Mouse (Mus musculus): ENCODE measurements around the gene Hnf1a. TPM values are rescaled to one million over a fixed set of nuclear protein-coding genes. Genes with fewer than 3 reads are reported as not detected.

Hnf1a gene
- polyA plus RNA-seq, 1 experiment from 2014 or later, result 0.06 TPM

DNA sequence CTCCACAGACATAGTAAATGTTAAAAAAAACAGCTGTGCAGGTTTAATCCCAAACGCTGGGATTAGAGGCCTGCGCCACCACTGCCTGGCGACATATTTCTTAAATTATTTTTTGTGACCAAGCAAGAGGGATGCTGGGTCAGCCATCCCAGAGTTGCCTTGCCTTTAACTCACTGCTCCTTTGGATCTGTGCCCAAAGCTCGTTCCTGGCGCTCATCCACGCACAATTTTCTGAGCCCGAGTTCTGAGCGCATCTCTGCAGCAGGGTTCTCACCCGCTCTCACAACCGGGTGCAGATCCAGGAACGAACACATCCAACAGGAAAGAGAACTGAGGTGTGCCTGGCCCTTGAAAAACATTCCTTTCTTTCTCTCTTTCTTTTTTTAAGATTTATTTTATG, 7.6 kb upstream of the Hnf1a start:
- Histone ChIP-seq H3K9me3 (replicated peaks) (no peaks in the 10 kb centered on the region), H3K27me3 (no peaks in the 10 kb centered on the region; the same call in 1 of the 2 replicates), H3K27ac (no peak overlapping the region), H3K9ac (no peak overlapping the region), H3K36me3 (ENCODE audit: poor library complexity, severe bottlenecking) (no peaks in the 10 kb centered on the region), H3K4me2 (no peak overlapping the region), H3K4me3 (no peak overlapping the region), H3K4me1 (peaks cover 15% of the 10 kb centered on the region)
- 63% methylated on average over 11 of the region's 11 CpGs for WGBS
- no peak for ATAC-seq

GRCm38 (mm10) chr5:114976935-114977334, 6.0 kb upstream of the Hnf1a start:
- no peak for ATAC-seq
- peaks cover 15% of the 10 kb centered on the region for H3K4me1 ChIP-seq
- H3K27ac ChIP-seq, result no peak overlapping the region
- no peak overlapping the region for H3K9ac ChIP-seq
- H3K36me3 ChIP-seq (ENCODE audit: poor library complexity, severe bottlenecking), result no peaks in the 10 kb centered on the region
- H3K4me2 ChIP-seq, result no peak overlapping the region
- H3K4me3 ChIP-seq, result no peak overlapping the region
- H3K27me3 ChIP-seq, result no peaks in the 10 kb centered on the region; the same call in 1 of the 2 replicates
- H3K9me3 ChIP-seq (replicated peaks), result no peaks in the 10 kb centered on the region

- Histone ChIP-seq H3K4me1 (0 out of 2 replicates have a peak, but pooled peaks cover 5% of the 10 kb centered on the region), H3K4me3 (no peak overlapping the region), H3K36me3 (ENCODE audit: poor library complexity, severe bottlenecking) (no peaks in the 10 kb centered on the region), H3K9ac (no peak overlapping the region), H3K27me3 (no peaks in the 10 kb centered on the region), H3K4me2 (no peak overlapping the region), H3K27ac (no peak overlapping the region), H3K9me3 (replicated peaks) (no peaks in the 10 kb centered on the region)
- ATAC-seq, result no peak
- WGBS, result 78% methylated on average over 8 of the region's 8 CpGs
Observed at GRCm38 (mm10) chr5:114973131-114973530, 2.2 kb upstream of the Hnf1a start.

DNA sequence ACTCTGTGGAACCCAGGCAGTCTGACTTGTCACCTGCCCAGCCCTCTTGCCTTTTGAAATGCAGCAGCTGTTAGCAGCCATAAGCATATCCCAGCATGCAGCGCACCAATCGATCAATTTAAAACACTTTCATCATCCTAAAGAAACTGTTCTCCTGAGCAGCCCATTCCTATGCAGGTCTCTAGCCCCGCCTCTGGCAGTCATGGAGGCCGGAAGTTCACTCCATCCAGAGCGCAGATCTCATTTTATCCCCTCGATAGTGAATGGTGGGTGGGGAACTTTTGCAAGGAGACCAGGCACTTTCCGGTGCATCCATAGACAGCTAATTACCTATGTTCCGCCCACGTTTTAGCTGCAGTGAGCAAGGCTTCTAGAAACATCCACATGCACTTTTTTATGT, 1.3 kb upstream of the Hnf1a start:
- H3K4me3 ChIP-seq, result no peak overlapping the region
- no peaks in the 10 kb centered on the region for H3K27me3 ChIP-seq
- H3K4me2 ChIP-seq, result no peak overlapping the region
- no peak overlapping the region for H3K9ac ChIP-seq
- H3K27ac ChIP-seq, result no peak overlapping the region
- no peaks in the 10 kb centered on the region for H3K9me3 ChIP-seq (replicated peaks)
- ATAC-seq, result no peak
- 85% methylated on average over 9 of the region's 9 CpGs for WGBS
- 0 out of 2 replicates have a peak, but pooled peaks cover 5% of the 10 kb centered on the region for H3K4me1 ChIP-seq
- no peaks in the 10 kb centered on the region for H3K36me3 ChIP-seq (ENCODE audit: poor library complexity, severe bottlenecking)

DNA sequence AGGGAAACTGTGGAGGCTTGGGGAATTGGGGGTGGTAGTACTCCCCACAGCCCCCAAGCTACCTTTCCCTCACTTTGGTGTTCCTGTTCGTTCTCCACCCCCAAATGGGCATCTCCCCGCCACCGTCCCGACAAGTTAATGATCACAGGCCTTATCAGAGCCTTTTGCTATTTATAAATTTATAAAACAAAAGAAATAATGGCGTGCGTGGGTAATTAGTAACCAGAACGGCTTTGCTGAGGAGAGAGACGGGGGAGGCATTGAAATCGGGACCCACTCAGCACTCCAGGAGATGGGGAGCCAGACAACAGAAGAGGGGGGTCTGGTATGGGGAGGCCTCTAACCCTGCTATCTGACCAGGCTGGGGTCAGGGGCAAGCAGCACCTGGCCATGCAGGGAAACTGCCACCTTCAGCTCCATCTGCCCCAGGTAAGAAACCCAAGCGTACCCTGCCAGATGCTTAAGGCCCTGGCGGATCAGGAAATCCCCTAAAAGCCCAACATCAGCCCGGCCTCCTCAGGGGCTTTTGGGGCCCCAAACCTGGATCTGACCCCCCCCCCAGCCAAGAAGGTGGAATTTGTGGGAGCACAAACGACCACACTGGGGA, 1.2 kb downstream of the Hnf1a start:
- Histone ChIP-seq H3K36me3 (ENCODE audit: poor library complexity, severe bottlenecking) (no peaks in the 10 kb centered on the region), H3K9me3 (replicated peaks) (no peaks in the 10 kb centered on the region)
- WGBS, result 44% methylated on average over 13 of the region's 13 CpGs

DNA sequence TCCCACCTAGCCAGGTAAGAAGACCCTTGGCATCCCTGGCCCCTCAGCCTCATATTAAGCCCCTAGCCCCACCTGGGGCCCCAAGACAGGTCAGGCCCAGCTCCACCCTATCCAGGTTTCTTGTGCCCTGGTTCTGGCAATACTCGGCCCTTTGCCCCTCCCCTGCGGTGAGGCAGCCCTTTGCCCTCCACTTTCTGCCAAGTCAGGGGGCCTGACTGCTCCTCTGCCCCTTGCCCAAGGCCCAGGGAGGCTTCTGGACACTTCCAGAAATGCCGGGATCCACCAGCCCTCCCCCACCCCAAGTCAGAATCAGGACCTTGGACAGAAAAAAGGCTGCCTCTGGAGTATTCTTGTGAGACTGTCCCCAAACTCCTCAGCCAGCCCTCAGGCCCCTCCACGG, 1.8 kb downstream of the Hnf1a start:
- no peaks in the 10 kb centered on the region for H3K36me3 ChIP-seq (ENCODE audit: poor library complexity, severe bottlenecking)
- H3K4me3 ChIP-seq, result no peak overlapping the region
- H3K9ac ChIP-seq, result no peak overlapping the region
- H3K4me1 ChIP-seq, result 0 out of 2 replicates have a peak, but pooled peaks cover 5% of the 10 kb centered on the region
- no peak overlapping the region for H3K4me2 ChIP-seq
- H3K9me3 ChIP-seq (replicated peaks), result no peaks in the 10 kb centered on the region
- 14% methylated on average over 4 of the region's 4 CpGs for WGBS
- no peaks in the 10 kb centered on the region for H3K27me3 ChIP-seq
- no peak for ATAC-seq
- H3K27ac ChIP-seq, result no peak overlapping the region

More for the DNA sequence above, 1.2 kb downstream of the Hnf1a start:
- ATAC-seq, result no peak
- H3K4me2 ChIP-seq, result no peak overlapping the region
- no peaks in the 10 kb centered on the region for H3K27me3 ChIP-seq
- H3K9ac ChIP-seq, result no peak overlapping the region
- 0 out of 2 replicates have a peak, but pooled peaks cover 5% of the 10 kb centered on the region for H3K4me1 ChIP-seq
- no peak overlapping the region for H3K4me3 ChIP-seq
- no peak overlapping the region for H3K27ac ChIP-seq

DNA sequence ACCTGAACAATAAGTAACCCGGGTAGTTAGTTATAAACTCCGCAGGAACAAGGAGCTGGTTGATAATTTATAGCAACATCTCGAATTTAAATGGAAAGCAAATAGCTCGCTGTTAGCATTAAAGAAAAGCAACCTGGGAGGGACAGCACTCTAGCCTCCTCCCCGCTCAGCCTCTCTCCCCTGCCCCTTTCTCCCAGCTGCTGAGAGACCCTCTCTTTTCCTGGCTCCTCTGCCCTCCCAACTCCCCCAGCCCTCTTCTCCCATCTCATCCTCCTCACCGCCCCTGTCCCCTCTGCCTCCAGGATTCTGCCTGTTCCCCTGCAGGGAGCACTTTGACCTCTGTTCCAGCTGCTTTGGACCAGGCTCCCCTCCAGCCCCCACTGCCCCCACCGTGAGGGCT, 2.2 kb downstream of the Hnf1a start:
- H3K4me2 ChIP-seq, result no peak overlapping the region
- H3K9me3 ChIP-seq (replicated peaks), result no peaks in the 10 kb centered on the region
- 17% methylated on average over 7 of the region's 7 CpGs for whole genome bisulfite sequencing
- no peaks in the 10 kb centered on the region for H3K27me3 ChIP-seq
- ATAC-seq, result no peak
- H3K9ac ChIP-seq, result no peak overlapping the region
- H3K36me3 ChIP-seq (ENCODE audit: poor library complexity, severe bottlenecking), result no peaks in the 10 kb centered on the region
- 0 out of 2 replicates have a peak, but pooled peaks cover 5% of the 10 kb centered on the region for H3K4me1 ChIP-seq
- no peak overlapping the region for H3K4me3 ChIP-seq
- H3K27ac ChIP-seq, result no peak overlapping the region

DNA sequence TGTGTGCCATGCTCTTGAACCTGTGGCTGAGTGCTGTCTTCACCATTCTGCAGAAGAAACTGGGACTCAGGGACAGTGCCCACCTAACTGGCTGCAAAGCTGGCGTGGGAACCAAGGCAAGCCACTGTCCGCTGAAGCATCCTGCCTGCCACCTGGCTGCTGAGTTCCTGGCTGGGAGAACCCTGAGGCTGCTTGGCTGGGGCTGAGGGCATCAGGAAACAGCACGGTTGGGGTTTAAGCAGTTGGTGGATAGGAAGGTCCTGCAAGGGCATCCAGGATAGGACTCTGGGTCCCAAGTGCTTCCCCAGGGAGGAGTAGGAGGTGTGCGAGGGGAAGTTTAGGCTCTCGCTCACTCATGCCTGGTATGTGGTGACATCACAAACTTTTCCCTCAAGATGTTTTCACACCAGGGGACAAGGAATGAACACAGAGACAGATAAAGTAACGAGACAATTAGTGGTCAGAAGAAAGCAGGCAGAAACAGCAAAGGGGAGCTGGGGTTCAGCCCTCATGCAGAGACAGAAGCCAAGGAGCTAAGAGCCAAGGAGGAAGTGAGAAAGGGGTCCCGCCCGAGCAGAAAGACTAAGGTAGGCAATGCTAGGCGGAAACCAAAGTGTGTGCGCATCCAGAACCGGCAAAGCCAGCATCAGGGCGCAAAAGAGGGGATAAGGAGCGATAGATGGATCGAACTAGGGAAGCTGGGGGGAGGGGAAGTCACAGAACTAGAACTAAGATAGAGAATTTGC, 3.2 kb downstream of the Hnf1a start:
- no peak for ATAC-seq
- no peaks in the 10 kb centered on the region for H3K9me3 ChIP-seq (replicated peaks)
- H3K36me3 ChIP-seq (ENCODE audit: poor library complexity, severe bottlenecking), result no peaks in the 10 kb centered on the region
- H3K4me2 ChIP-seq, result no peak overlapping the region
- 0 out of 2 replicates have a peak, but pooled peaks cover 5% of the 10 kb centered on the region for H3K4me1 ChIP-seq
- no peak overlapping the region for H3K9ac ChIP-seq
- WGBS, result 40% methylated on average over 14 of the region's 14 CpGs
- no peak overlapping the region for H3K27ac ChIP-seq
- no peaks in the 10 kb centered on the region for H3K27me3 ChIP-seq
- H3K4me3 ChIP-seq, result no peak overlapping the region

GRCm38 (mm10) chr5:114964967-114965898, 5.7 kb downstream of the Hnf1a start:
- WGBS, result 69% methylated on average over 17 of the region's 17 CpGs
- H3K4me3 ChIP-seq, result no peak overlapping the region
- H3K9ac ChIP-seq, result no peak overlapping the region
- H3K4me1 ChIP-seq, result peaks cover 11% of the 10 kb centered on the region
- ATAC-seq, result no peak
- H3K4me2 ChIP-seq, result no peak overlapping the region
- H3K27me3 ChIP-seq, result no peaks in the 10 kb centered on the region
- H3K9me3 ChIP-seq (replicated peaks), result no peaks in the 10 kb centered on the region
- no peak overlapping the region for H3K27ac ChIP-seq
- H3K36me3 ChIP-seq (ENCODE audit: poor library complexity, severe bottlenecking), result no peaks in the 10 kb centered on the region

- Histone ChIP-seq H3K9me3 (replicated peaks) (no peaks in the 10 kb centered on the region), H3K27me3 (no peaks in the 10 kb centered on the region), H3K27ac (no peak overlapping the region), H3K4me2 (no peak overlapping the region), H3K4me1 (peaks cover 7% of the 10 kb centered on the region), H3K36me3 (ENCODE audit: poor library complexity, severe bottlenecking) (no peaks in the 10 kb centered on the region), H3K9ac (no peak overlapping the region), H3K4me3 (no peak overlapping the region)
- no peak for ATAC-seq
- 76% methylated on average over 7 of the region's 7 CpGs for WGBS
Observed at GRCm38 (mm10) chr5:114964315-114964966, 6.5 kb downstream of the Hnf1a start.

- Histone ChIP-seq H3K27me3 (no peaks in the 10 kb centered on the region), H3K4me3 (no peak overlapping the region), H3K4me2 (no peak overlapping the region), H3K9me3 (replicated peaks) (no peaks in the 10 kb centered on the region; the same call in 1 of the 2 replicates), H3K36me3 (ENCODE audit: poor library complexity, severe bottlenecking) (no peaks in the 10 kb centered on the region), H3K9ac (no peak overlapping the region), H3K27ac (no peak overlapping the region), H3K4me1 (peaks cover 6% of the 10 kb centered on the region)
- WGBS, result 49% methylated on average over 4 of the region's 4 CpGs
- ATAC-seq, result no peak
Observed at GRCm38 (mm10) chr5:114961590-114962360, 9.1 kb downstream of the Hnf1a start.
